Mouse (Mus musculus): ENCODE results near the gene Ffar1. TPM values are rescaled to one million over a fixed set of nuclear protein-coding genes. Genes with fewer than 3 reads are reported as not detected.

Ffar1 gene
- polyA plus RNA-seq, 1 experiment from 2014 or later = not detected

DNA sequence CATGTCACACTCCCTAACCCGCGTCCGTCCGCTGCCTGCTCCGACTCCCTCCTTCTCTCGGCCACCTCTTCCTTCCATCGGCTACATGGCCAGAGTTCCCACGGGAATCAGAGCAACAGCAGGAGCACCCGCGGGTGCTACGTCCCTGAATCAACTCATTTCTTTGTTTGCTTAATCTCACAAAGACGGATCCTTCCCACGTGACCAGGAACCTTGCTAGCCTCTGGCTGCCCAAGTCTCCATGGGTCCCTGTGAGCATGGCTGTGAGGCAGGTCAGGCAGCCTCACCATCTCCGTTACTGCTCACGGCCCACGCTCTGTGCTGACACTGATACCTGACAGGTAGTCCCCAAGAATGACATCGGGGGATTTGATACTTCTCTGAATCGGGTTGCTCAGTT, 37.7 kb downstream of the Ffar1 start, which contains the start of gene Ffar2:
Ffar2 (minus strand) TSS at position 101 of the 400 bp plus-strand sequence.
- WGBS = 90% methylated on average over 18 of the region's 18 CpGs
- no peak within 1 kb of the TSS for H3K4me3 ChIP-seq (ENCODE audit: low read depth, low read length)

DNA sequence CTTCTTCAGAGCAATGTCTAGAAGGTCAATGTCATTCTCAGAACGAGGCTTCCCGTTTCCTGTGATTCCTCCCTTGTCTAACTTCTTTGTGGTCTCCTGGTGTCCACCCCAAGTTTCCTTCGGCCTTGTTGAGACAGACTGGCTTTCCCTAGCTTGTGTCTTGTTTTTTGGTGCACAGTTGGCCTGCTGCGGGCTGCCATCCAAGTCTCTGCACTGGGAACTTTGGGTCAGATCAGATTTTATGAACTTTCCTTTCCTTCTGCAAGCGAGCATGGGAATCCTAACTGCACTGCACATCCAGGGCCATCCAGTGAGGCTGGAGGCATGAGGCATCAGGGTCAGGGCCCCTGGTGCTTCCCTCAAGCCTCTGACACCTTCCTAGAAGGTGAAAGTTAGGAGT, 39.8 kb downstream of the Ffar1 start:
- Histone ChIP-seq H3K36me3 (ENCODE audit: control insufficient read depth, insufficient read depth, low read length) (no peaks in the 10 kb centered on the region), H3K4me2 (ENCODE audit: low read length) (no peak overlapping the region), H3K9me3 (replicated peaks; ENCODE audit: control insufficient read depth, low read length, poor library complexity, severe bottlenecking) (no peaks in the 10 kb centered on the region), H3K4me1 (ENCODE audit: control insufficient read depth, insufficient read depth, low read length) (no peaks in the 10 kb centered on the region), H3K27me3 (ENCODE audit: control insufficient read depth, insufficient read depth, low read depth, low read length) (no peaks in the 10 kb centered on the region), H3K4me3 (ENCODE audit: low read depth, low read length) (no peak overlapping the region), H3K27ac (ENCODE audit: low read length) (no peak overlapping the region), H3K9ac (ENCODE audit: low read depth, low read length) (no peak overlapping the region)
- ATAC-seq = no peak
- 76% methylated on average over 5 of the region's 5 CpGs for WGBS

More for the DNA sequence above, 37.7 kb downstream of the Ffar1 start, which contains the start of gene Ffar2:
- H3K27ac ChIP-seq (ENCODE audit: low read length) = no peak within 1 kb of the TSS
- H3K9me3 ChIP-seq (replicated peaks; ENCODE audit: control insufficient read depth, low read length, poor library complexity, severe bottlenecking) = no peaks in the 10 kb centered on the region
- H3K4me2 ChIP-seq (ENCODE audit: low read length) = no peak within 1 kb of the TSS
- H3K9ac ChIP-seq (ENCODE audit: low read depth, low read length) = no peak within 1 kb of the TSS
- no peaks in the 10 kb centered on the region for H3K4me1 ChIP-seq (ENCODE audit: control insufficient read depth, insufficient read depth, low read length)
- ATAC-seq = no peak
- H3K27me3 ChIP-seq (ENCODE audit: control insufficient read depth, insufficient read depth, low read depth, low read length) = no peaks in the 10 kb centered on the region
- no peaks in the 10 kb centered on the region for H3K36me3 ChIP-seq (ENCODE audit: control insufficient read depth, insufficient read depth, low read length)

GRCm38 (mm10) chr7:30820854-30821445, 40.4 kb downstream of the Ffar1 start:
- H3K4me1 ChIP-seq (ENCODE audit: control insufficient read depth, insufficient read depth, low read length) = no peaks in the 10 kb centered on the region
- WGBS = 69% methylated on average over 7 of the region's 7 CpGs
- no peak overlapping the region for H3K4me3 ChIP-seq (ENCODE audit: low read depth, low read length)
- no peak overlapping the region for H3K27ac ChIP-seq (ENCODE audit: low read length)
- H3K9me3 ChIP-seq (replicated peaks; ENCODE audit: control insufficient read depth, low read length, poor library complexity, severe bottlenecking) = no peaks in the 10 kb centered on the region
- ATAC-seq = no peak
- no peaks in the 10 kb centered on the region for H3K36me3 ChIP-seq (ENCODE audit: control insufficient read depth, insufficient read depth, low read length)
- no peak overlapping the region for H3K9ac ChIP-seq (ENCODE audit: low read depth, low read length)
- H3K4me2 ChIP-seq (ENCODE audit: low read length) = no peak overlapping the region
- H3K27me3 ChIP-seq (ENCODE audit: control insufficient read depth, insufficient read depth, low read depth, low read length) = no peaks in the 10 kb centered on the region

- WGBS = 70% methylated on average over 6 of the region's 6 CpGs
- H3K27ac ChIP-seq (ENCODE audit: low read length) = no peak overlapping the region
- H3K9ac ChIP-seq (ENCODE audit: low read depth, low read length) = no peak overlapping the region
- no peaks in the 10 kb centered on the region for H3K9me3 ChIP-seq (replicated peaks; ENCODE audit: control insufficient read depth, low read length, poor library complexity, severe bottlenecking)
- H3K4me2 ChIP-seq (ENCODE audit: low read length) = no peak overlapping the region
- no peaks in the 10 kb centered on the region for H3K4me1 ChIP-seq (ENCODE audit: control insufficient read depth, insufficient read depth, low read length)
- H3K4me3 ChIP-seq (ENCODE audit: low read depth, low read length) = no peak overlapping the region
- H3K27me3 ChIP-seq (ENCODE audit: control insufficient read depth, insufficient read depth, low read depth, low read length) = no peaks in the 10 kb centered on the region
- no peak for ATAC-seq
- H3K36me3 ChIP-seq (ENCODE audit: control insufficient read depth, insufficient read depth, low read length) = no peaks in the 10 kb centered on the region
Observed at GRCm38 (mm10) chr7:30820131-30820530, 41.2 kb downstream of the Ffar1 start.

DNA sequence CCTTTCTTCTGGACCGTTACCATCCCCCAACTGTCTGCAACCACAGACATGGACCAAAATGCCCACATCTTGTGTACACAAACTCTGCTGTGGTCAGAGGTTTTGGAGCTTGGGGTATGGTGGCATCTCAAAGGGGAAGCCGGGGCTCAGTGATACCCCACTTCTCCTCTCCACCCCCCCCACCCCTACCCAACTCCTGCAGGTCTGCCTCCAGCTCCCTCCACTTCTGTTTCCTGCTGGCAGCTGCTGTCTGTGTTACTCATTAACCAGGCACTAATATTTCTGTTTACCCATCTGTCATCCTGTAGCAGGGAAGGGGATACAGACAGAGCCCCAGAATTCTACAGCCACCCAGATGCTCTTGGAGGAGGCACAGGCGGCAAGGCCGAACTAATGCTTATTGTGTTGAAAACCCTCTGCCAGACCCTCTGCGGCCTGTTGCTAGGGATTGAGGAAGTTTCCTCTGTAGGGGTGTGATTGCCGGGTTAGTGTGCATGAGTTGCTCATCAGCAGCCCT, 49.0 kb downstream of the Ffar1 start:
- Histone ChIP-seq H3K4me3 (ENCODE audit: low read depth, low read length) (no peak overlapping the region), H3K9me3 (replicated peaks; ENCODE audit: control insufficient read depth, low read length, poor library complexity, severe bottlenecking) (no peaks in the 10 kb centered on the region), H3K4me1 (ENCODE audit: control insufficient read depth, insufficient read depth, low read length) (no peaks in the 10 kb centered on the region), H3K27ac (ENCODE audit: low read length) (no peak overlapping the region), H3K4me2 (ENCODE audit: low read length) (no peak overlapping the region), H3K27me3 (ENCODE audit: control insufficient read depth, insufficient read depth, low read depth, low read length) (no peaks in the 10 kb centered on the region), H3K36me3 (ENCODE audit: control insufficient read depth, insufficient read depth, low read length) (no peaks in the 10 kb centered on the region), H3K9ac (ENCODE audit: low read depth, low read length) (no peak overlapping the region)
- ATAC-seq = no peak
- 58% methylated on average over 6 of the region's 6 CpGs for WGBS

DNA sequence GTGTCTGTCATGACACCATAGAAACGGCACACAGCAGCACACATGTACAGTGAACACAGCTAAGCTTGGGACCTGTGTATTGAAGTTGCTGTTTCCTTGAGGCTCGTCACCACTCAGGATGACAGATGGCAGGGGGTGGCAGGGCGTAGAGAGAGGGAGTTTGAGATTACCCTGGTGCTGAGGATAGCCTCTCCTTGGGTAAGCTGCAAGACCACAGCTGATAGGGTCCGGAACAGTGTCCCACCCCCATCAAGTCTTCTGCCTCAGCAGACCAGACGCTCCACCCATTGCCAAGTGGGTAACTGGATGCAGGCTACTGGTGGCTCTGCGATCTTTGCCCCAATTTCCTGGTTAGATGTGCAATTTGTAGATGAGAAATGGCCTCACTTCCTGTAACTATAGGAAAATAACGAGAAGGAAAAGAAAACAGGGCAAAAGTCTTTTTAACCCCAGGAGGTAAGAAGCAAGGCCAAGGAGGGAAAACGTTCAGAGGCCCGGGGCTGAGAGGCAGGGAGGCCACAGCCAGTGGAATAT, 49.5 kb downstream of the Ffar1 start:
- no peak overlapping the region for H3K4me3 ChIP-seq (ENCODE audit: low read depth, low read length)
- no peaks in the 10 kb centered on the region for H3K36me3 ChIP-seq (ENCODE audit: control insufficient read depth, insufficient read depth, low read length)
- WGBS = 71% methylated on average over 9 of the region's 9 CpGs
- no peaks in the 10 kb centered on the region for H3K9me3 ChIP-seq (replicated peaks; ENCODE audit: control insufficient read depth, low read length, poor library complexity, severe bottlenecking)
- no peaks in the 10 kb centered on the region for H3K27me3 ChIP-seq (ENCODE audit: control insufficient read depth, insufficient read depth, low read depth, low read length)
- H3K4me1 ChIP-seq (ENCODE audit: control insufficient read depth, insufficient read depth, low read length) = no peaks in the 10 kb centered on the region
- no peak for ATAC-seq
- no peak overlapping the region for H3K4me2 ChIP-seq (ENCODE audit: low read length)
- H3K27ac ChIP-seq (ENCODE audit: low read length) = no peak overlapping the region
- no peak overlapping the region for H3K9ac ChIP-seq (ENCODE audit: low read depth, low read length)

GRCm38 (mm10) chr7:30810319-30810718, 51.0 kb downstream of the Ffar1 start:
- H3K4me2 ChIP-seq (ENCODE audit: low read length) = no peak overlapping the region
- WGBS = 54% methylated on average over 6 of the region's 6 CpGs
- no peaks in the 10 kb centered on the region for H3K9me3 ChIP-seq (replicated peaks; ENCODE audit: control insufficient read depth, low read length, poor library complexity, severe bottlenecking)
- no peak overlapping the region for H3K4me3 ChIP-seq (ENCODE audit: low read depth, low read length)
- H3K36me3 ChIP-seq (ENCODE audit: control insufficient read depth, insufficient read depth, low read length) = no peaks in the 10 kb centered on the region
- ATAC-seq = no peak
- H3K4me1 ChIP-seq (ENCODE audit: control insufficient read depth, insufficient read depth, low read length) = no peaks in the 10 kb centered on the region
- H3K27ac ChIP-seq (ENCODE audit: low read length) = no peak overlapping the region
- no peaks in the 10 kb centered on the region for H3K27me3 ChIP-seq (ENCODE audit: control insufficient read depth, insufficient read depth, low read depth, low read length)
- no peak overlapping the region for H3K9ac ChIP-seq (ENCODE audit: low read depth, low read length)

Other genes with a start within 250 kb of the Ffar1 start
- 0.29 and 0.46 TPM in 2 replicates for gene Upk1a, start 248.7 kb downstream of the Ffar1 start, polyA plus RNA-seq (2015; fragmentation: Nextera tagmentation; extraction: Ambion mirVana)
- 1,035 and 1,037 TPM in 2 replicates for gene Cox6b1, start 235.4 kb downstream of the Ffar1 start, polyA plus RNA-seq (2015; fragmentation: Nextera tagmentation; extraction: Ambion mirVana)
- gene Etv2, start 225.7 kb downstream of the Ffar1 start, polyA plus RNA-seq (2015; fragmentation: Nextera tagmentation; extraction: Ambion mirVana) = not detected in 2 replicates
- gene Rbm42, start 211.2 kb downstream of the Ffar1 start, polyA plus RNA-seq (2015; fragmentation: Nextera tagmentation; extraction: Ambion mirVana) = 127 and 132 TPM in 2 replicates
- 24.4 and 26.9 TPM in 2 replicates for gene Haus5, start 196.6 kb downstream of the Ffar1 start, polyA plus RNA-seq (2015; fragmentation: Nextera tagmentation; extraction: Ambion mirVana)
- not detected in 2 replicates for gene Pmis2, start 190.0 kb downstream of the Ffar1 start, polyA plus RNA-seq (2015; fragmentation: Nextera tagmentation; extraction: Ambion mirVana)
- gene 2200002J24Rik, start 162.6 kb downstream of the Ffar1 start, polyA plus RNA-seq (2015; fragmentation: Nextera tagmentation; extraction: Ambion mirVana) = not detected in 2 replicates
- 1.2 and 2.2 TPM in 2 replicates for gene Atp4a, start 149.4 kb downstream of the Ffar1 start, polyA plus RNA-seq (2015; fragmentation: Nextera tagmentation; extraction: Ambion mirVana)
- 233 and 254 TPM in 2 replicates for gene Tmem147, start 132.0 kb downstream of the Ffar1 start, polyA plus RNA-seq (2015; fragmentation: Nextera tagmentation; extraction: Ambion mirVana)
- 1.1 and 1.7 TPM in 2 replicates for gene Gapdhs, start 117.9 kb downstream of the Ffar1 start, polyA plus RNA-seq (2015; fragmentation: Nextera tagmentation; extraction: Ambion mirVana)
- 1.6 and 2.0 TPM in 2 replicates for gene Sbsn, start 110.1 kb downstream of the Ffar1 start, polyA plus RNA-seq (2015; fragmentation: Nextera tagmentation; extraction: Ambion mirVana)
- 2.8 and 3.6 TPM in 2 replicates for gene Dmkn, start 97.8 kb downstream of the Ffar1 start, polyA plus RNA-seq (2015; fragmentation: Nextera tagmentation; extraction: Ambion mirVana)
- gene Krtdap, start 73.7 kb downstream of the Ffar1 start, polyA plus RNA-seq (2015; fragmentation: Nextera tagmentation; extraction: Ambion mirVana) = not detected in 2 replicates
- 0.13 TPM in 1 of 2 replicates, not detected in the other for gene Ffar2, start 37.8 kb downstream of the Ffar1 start, polyA plus RNA-seq (2015; fragmentation: Nextera tagmentation; extraction: Ambion mirVana)
- not detected in 2 replicates for gene Ffar3, start 5.4 kb downstream of the Ffar1 start, polyA plus RNA-seq (2015; fragmentation: Nextera tagmentation; extraction: Ambion mirVana)
- gene Cd22, start 18.8 kb upstream of the Ffar1 start, polyA plus RNA-seq (2015; fragmentation: Nextera tagmentation; extraction: Ambion mirVana) = 0.06 TPM in 1 of 2 replicates, not detected in the other
- gene Mag, start 53.3 kb upstream of the Ffar1 start, polyA plus RNA-seq (2015; fragmentation: Nextera tagmentation; extraction: Ambion mirVana) = 4.5 and 4.7 TPM in 2 replicates
- not detected in 2 replicates for gene Hamp2, start 63.1 kb upstream of the Ffar1 start, polyA plus RNA-seq (2015; fragmentation: Nextera tagmentation; extraction: Ambion mirVana)
- gene Hamp, start 82.5 kb upstream of the Ffar1 start, polyA plus RNA-seq (2015; fragmentation: Nextera tagmentation; extraction: Ambion mirVana) = not detected in 2 replicates
- gene Usf2, start 95.2 kb upstream of the Ffar1 start, polyA plus RNA-seq (2015; fragmentation: Nextera tagmentation; extraction: Ambion mirVana) = 28.6 and 29.6 TPM in 2 replicates
- 16.7 and 19.0 TPM in 2 replicates for gene Lsr, start 111.9 kb upstream of the Ffar1 start, polyA plus RNA-seq (2015; fragmentation: Nextera tagmentation; extraction: Ambion mirVana)
- gene Fam187b, start 112.2 kb upstream of the Ffar1 start, polyA plus RNA-seq (2015; fragmentation: Nextera tagmentation; extraction: Ambion mirVana) = 0.60 and 0.84 TPM in 2 replicates
- gene Fxyd5, start 180.9 kb upstream of the Ffar1 start, polyA plus RNA-seq (2015; fragmentation: Nextera tagmentation; extraction: Ambion mirVana) = 19.0 and 24.4 TPM in 2 replicates
- gene Fxyd7, start 189.9 kb upstream of the Ffar1 start, polyA plus RNA-seq (2015; fragmentation: Nextera tagmentation; extraction: Ambion mirVana) = 188 and 270 TPM in 2 replicates
- gene Fxyd1, start 195.6 kb upstream of the Ffar1 start, polyA plus RNA-seq (2015; fragmentation: Nextera tagmentation; extraction: Ambion mirVana) = 11.2 and 17.3 TPM in 2 replicates
- 0.15 and 0.35 TPM in 2 replicates for gene Lgi4, start 197.8 kb upstream of the Ffar1 start, polyA plus RNA-seq (2015; fragmentation: Nextera tagmentation; extraction: Ambion mirVana)
- gene Fxyd3, start 215.1 kb upstream of the Ffar1 start, polyA plus RNA-seq (2015; fragmentation: Nextera tagmentation; extraction: Ambion mirVana) = not detected in 2 replicates

Data from midbrain, embryonic 16.5 days (tissue).